Mouse (Mus musculus): ENCODE results near the gene Ube2r2. TPM values are rescaled to one million over a fixed set of nuclear protein-coding genes. Genes with fewer than 3 reads are reported as not detected.

Ube2r2 gene
- 49.2 and 51.6 TPM in 2 replicates for polyA plus RNA-seq (2012; rRNA removed)

GRCm38 (mm10) chr4:41135711-41136453 is at the start of gene Ube2r2:
Gene Ube2r2 (plus strand): TSS chr4:41135743.

GRCm38 (mm10) chr4:41097871-41098576 is 37.5 kb upstream of the Ube2r2 start, which contains the start of gene Aqp3:
Gene Aqp3 (minus strand): TSS chr4:41098183.

GRCm38 (mm10) chr4:41124180-41124951 is 11.2 kb upstream of the Ube2r2 start, which contains the start of gene Nol6:
Gene Nol6 (minus strand): TSS chr4:41124455.

Other genes with a start within 250 kb of the Ube2r2 start
- gene Spink4, start 215.7 kb upstream of the Ube2r2 start, polyA plus RNA-seq (2012; rRNA removed) = 7,496 and 8,272 TPM in 2 replicates
- gene Bag1, start 187.4 kb upstream of the Ube2r2 start, polyA plus RNA-seq (2012; rRNA removed) = 301 and 345 TPM in 2 replicates
- 11.0 and 14.7 TPM in 2 replicates for gene Chmp5, start 187.3 kb upstream of the Ube2r2 start, polyA plus RNA-seq (2012; rRNA removed)
- gene Nfx1, start 164.8 kb upstream of the Ube2r2 start, polyA plus RNA-seq (2012; rRNA removed) = 20.0 and 25.7 TPM in 2 replicates
- 1.2 and 1.3 TPM in 2 replicates for gene Aqp7, start 87.6 kb upstream of the Ube2r2 start, polyA plus RNA-seq (2012; rRNA removed)
- 0.35 and 0.41 TPM in 2 replicates for gene Aqp3, start 37.6 kb upstream of the Ube2r2 start, polyA plus RNA-seq (2012; rRNA removed)
- 26.9 and 27.3 TPM in 2 replicates for gene Nol6, start 11.3 kb upstream of the Ube2r2 start, polyA plus RNA-seq (2012; rRNA removed)
- 77.6 and 78.5 TPM in 2 replicates for gene Ubap2, start 139.4 kb downstream of the Ube2r2 start, polyA plus RNA-seq (2012; rRNA removed)
- 20.4 and 29.3 TPM in 2 replicates for gene Dcaf12, start 179.1 kb downstream of the Ube2r2 start, polyA plus RNA-seq (2012; rRNA removed)
- gene Ubap1, start 213.3 kb downstream of the Ube2r2 start, polyA plus RNA-seq (2012; rRNA removed) = 21.7 and 22.6 TPM in 2 replicates

Measured in colon, adult 2 months (tissue).